9 mouse cellular contexts compared by ENCODE assay signal in the genomic region with DNA sequence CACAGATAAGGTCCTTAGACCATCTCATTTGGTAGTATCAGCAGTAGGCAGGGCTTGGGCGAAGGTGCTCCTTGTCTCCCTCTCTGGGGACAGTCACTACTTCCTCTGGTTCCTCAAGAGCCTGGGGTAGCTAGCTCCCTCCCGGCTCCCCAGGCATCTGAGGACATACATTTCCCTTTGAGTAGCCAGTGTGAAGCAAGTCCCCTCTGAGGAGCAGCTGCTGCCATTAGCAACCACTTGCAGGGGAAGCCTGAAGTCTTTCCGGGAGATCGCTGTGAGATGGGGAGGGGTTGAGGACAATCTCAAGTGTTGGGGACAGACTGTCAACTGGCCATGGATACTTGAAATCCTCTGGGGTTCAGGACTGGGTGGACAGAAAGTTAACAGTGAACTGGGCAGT.
DNase-seq lines count a peak whose midpoint lies in the region; ATAC-seq and TF ChIP-seq lines count a peak whose summit lies in the region.
"Had no signal": no experiment of that assay in that cellular context is flagged by ENCODE, and none has a peak within 500 bp of the region (broad histone marks: within the 10 kb centered on the region; RNA-seq: fewer than 3 reads in every experiment).

No protein-coding gene starts in this region.

- DNase-seq in embryonic facial prominence, embryonic 10.5 days (ENCODE audit: low spot score): no peak
- no peak for DNase-seq in liver, embryonic 13.5 days
- no peak for DNase-seq in liver, postnatal 0 days
- DNase-seq in naive thymus-derived CD4-positive, alpha-beta T cell, adult 2 months (ENCODE audit: low read depth): peak; percentile 37
- DNase-seq in adrenal gland, postnatal 36 days: no peak
- no peak for DNase-seq in left cerebral cortex, adult 18-20 months (ENCODE audit: low spot score in 2 of 2)
- DNase-seq: layer of hippocampus, postnatal 36 days had no signal

- peaks cover 29% of the 10 kb centered on the region for H3K36me3 ChIP-seq in embryonic facial prominence, embryonic 12.5 days
- H3K36me3 ChIP-seq in embryonic facial prominence, embryonic 10.5 days (replicated peaks): peaks cover 44% of the 10 kb centered on the region
- peaks cover 15% of the 10 kb centered on the region for H3K36me3 ChIP-seq in liver, embryonic 13.5 days
- peaks cover 13% of the 10 kb centered on the region for H3K36me3 ChIP-seq in liver, postnatal 0 days (replicated peaks; ENCODE audit: insufficient read depth, low read length)
- H3K36me3 ChIP-seq in intestine, embryonic 15.5 days: peaks cover 10% of the 10 kb centered on the region

- no peaks in the 10 kb centered on the region for H3K27me3 ChIP-seq in embryonic facial prominence, embryonic 12.5 days
- H3K27me3 ChIP-seq in embryonic facial prominence, embryonic 10.5 days (replicated peaks; ENCODE audit: low read depth, poor library complexity, severe bottlenecking): peaks cover 33% of the 10 kb centered on the region
- H3K27me3 ChIP-seq in liver, embryonic 13.5 days: peaks cover 35% of the 10 kb centered on the region
- no peaks in the 10 kb centered on the region for H3K27me3 ChIP-seq in liver, postnatal 0 days (ENCODE audit: insufficient read depth, low read length)
- no peaks in the 10 kb centered on the region for H3K27me3 ChIP-seq in intestine, embryonic 15.5 days (replicated peaks)

- WGBS in embryonic facial prominence, embryonic 12.5 days: 78% methylated on average over 4 of the region's 4 CpGs
- 78% methylated on average over 4 of the region's 4 CpGs for WGBS in embryonic facial prominence, embryonic 10.5 days
- 33% methylated on average over 4 of the region's 4 CpGs for WGBS in liver, embryonic 13.5 days (ENCODE audit: insufficient replicate concordance)
- WGBS in liver, postnatal 0 days (ENCODE audit: insufficient replicate concordance): 30% methylated on average over 4 of the region's 4 CpGs
- WGBS in intestine, embryonic 15.5 days: 72% methylated on average over 4 of the region's 4 CpGs

- 0 out of 2 replicates have a peak overlapping the region, but pooled peaks have one; percentile 80 for H3K4me2 ChIP-seq in embryonic facial prominence, embryonic 12.5 days (replicated peaks)
- H3K4me2 ChIP-seq in liver, embryonic 13.5 days: peak overlapping the region; percentile 72; the same call in 1 of the 2 replicates
- H3K4me2 ChIP-seq in liver, postnatal 0 days (ENCODE audit: low read depth, low read length): no peak overlapping the region
- H3K4me2 ChIP-seq in intestine, embryonic 15.5 days (replicated peaks): 0 out of 2 replicates have a peak overlapping the region, but pooled peaks have one; percentile 4

- 0 out of 2 replicates have a peak overlapping the region, but pooled peaks have one; percentile 9 for H3K27ac ChIP-seq in embryonic facial prominence, embryonic 12.5 days
- H3K27ac ChIP-seq in embryonic facial prominence, embryonic 10.5 days (replicated peaks): no peak overlapping the region
- H3K27ac ChIP-seq in liver, embryonic 13.5 days: no peak overlapping the region
- H3K27ac ChIP-seq in liver, postnatal 0 days (ENCODE audit: low read depth): no peak overlapping the region
- no peak overlapping the region for H3K27ac ChIP-seq in intestine, embryonic 15.5 days

- H3K4me3 ChIP-seq in embryonic facial prominence, embryonic 12.5 days: no peak overlapping the region
- H3K4me3 ChIP-seq in embryonic facial prominence, embryonic 10.5 days: no peak overlapping the region
- no peak overlapping the region for H3K4me3 ChIP-seq in liver, embryonic 13.5 days (replicated peaks)
- H3K4me3 ChIP-seq in liver, postnatal 0 days (ENCODE audit: low read depth, low read length): no peak overlapping the region
- H3K4me3 ChIP-seq in intestine, embryonic 15.5 days (replicated peaks): peak overlapping the region; percentile 51; the same call in 1 of the 2 replicates

- peaks cover 33% of the 10 kb centered on the region for H3K4me1 ChIP-seq in embryonic facial prominence, embryonic 12.5 days
- H3K4me1 ChIP-seq in embryonic facial prominence, embryonic 10.5 days: peaks cover 59% of the 10 kb centered on the region
- H3K4me1 ChIP-seq in liver, embryonic 13.5 days (replicated peaks): peaks cover 22% of the 10 kb centered on the region
- peaks cover 23% of the 10 kb centered on the region for H3K4me1 ChIP-seq in liver, postnatal 0 days (ENCODE audit: insufficient read depth)
- peaks cover 43% of the 10 kb centered on the region for H3K4me1 ChIP-seq in intestine, embryonic 15.5 days (replicated peaks)

- H3K9me3 ChIP-seq in embryonic facial prominence, embryonic 12.5 days: no peaks in the 10 kb centered on the region
- no peaks in the 10 kb centered on the region for H3K9me3 ChIP-seq in embryonic facial prominence, embryonic 10.5 days
- no peaks in the 10 kb centered on the region for H3K9me3 ChIP-seq in liver, embryonic 13.5 days (replicated peaks)
- no peaks in the 10 kb centered on the region for H3K9me3 ChIP-seq in liver, postnatal 0 days (ENCODE audit: low read length)
- H3K9me3 ChIP-seq in intestine, embryonic 15.5 days: no peaks in the 10 kb centered on the region

- ATAC-seq in embryonic facial prominence, embryonic 12.5 days (ENCODE audit: insufficient number of reproducible peaks, insufficient read depth, low FRiP score, low TSS enrichment): no peak
- no peak for ATAC-seq in liver, embryonic 13.5 days (ENCODE audit: low read depth)
- no peak for ATAC-seq in liver, postnatal 0 days
- ATAC-seq in intestine, embryonic 15.5 days: no peak

- no peak overlapping the region for H3K9ac ChIP-seq in embryonic facial prominence, embryonic 12.5 days
- no peak overlapping the region for H3K9ac ChIP-seq in liver, embryonic 13.5 days
- no peak overlapping the region for H3K9ac ChIP-seq in liver, postnatal 0 days (replicated peaks)
- no peak overlapping the region for H3K9ac ChIP-seq in intestine, embryonic 15.5 days

- no peak for TF ChIP-seq CTCF in liver, postnatal 0 days (IDR thresholded peaks at IDR 0.05; ENCODE audit: low read depth)

- no peak for TF ChIP-seq EP300 in liver, postnatal 0 days (IDR thresholded peaks at IDR 0.05; ENCODE audit: low read depth)
